Mouse (Mus musculus) urinary bladder, postnatal 4 days (tissue): ENCODE data around the gene Gm20736.
"Not testable (repeated sequence)": the region's sequence is repeated elsewhere in the genome, so short reads cannot be mapped to it uniquely, and the experiment has no call there.

Experiments
- DNase-seq, 2 experiments: peaks; one replicate each; pipeline ENCODE4 v3.0.0; 2021 to 2022; ENCODE audit warnings: low spot score in 2 of 2

The Gm20736 gene

GRCm38 (mm10) chrY:65377390-65377789, at the start of gene Gm20736:
Gene Gm20736, plus strand, starts transcription at chrY:65377690.
- not testable (repeated sequence) for DNase-seq
